Mouse (Mus musculus) monocyte, adult 5-6 weeks (primary cell): ENCODE results near the gene Zswim5. TPM values are rescaled to one million over a fixed set of nuclear protein-coding genes. Genes with fewer than 3 reads are reported as not detected.
A peak's percentile ranks its signal among the peaks of the same experiment; 100 is the strongest.

Experiments
- ATAC-seq: fragments of 153-309, 156-312 bp; replicated peaks from 2 replicates; pipeline ENCODE4 v1.8.0; 2017; ENCODE audit warnings: mild to moderate bottlenecking; ENCODE audit not compliant: low TSS enrichment, insufficient number of reproducible peaks, severe bottlenecking, poor library complexity, low FRiP score
- total RNA-seq: library from RNA; stranded (forward); fragments of 200-1000, 200-491, 200-594 nt; gene quantifications from 3 replicates; pipeline ENCODE4 v1.2.3, GENCODE M21; 2017

Zswim5 gene
- total RNA-seq, 1 experiment from 2014 or later = 0.10 TPM

- peak; percentile 33; the same call in 1 of the 2 replicates for ATAC-seq
These were observed 118.1 kb downstream of the Zswim5 start, which contains the start of gene Hectd3 for GRCm38 (mm10) chr4:116995131-116995797. Hectd3 (plus strand) TSS chr4:116995317.

DNA sequence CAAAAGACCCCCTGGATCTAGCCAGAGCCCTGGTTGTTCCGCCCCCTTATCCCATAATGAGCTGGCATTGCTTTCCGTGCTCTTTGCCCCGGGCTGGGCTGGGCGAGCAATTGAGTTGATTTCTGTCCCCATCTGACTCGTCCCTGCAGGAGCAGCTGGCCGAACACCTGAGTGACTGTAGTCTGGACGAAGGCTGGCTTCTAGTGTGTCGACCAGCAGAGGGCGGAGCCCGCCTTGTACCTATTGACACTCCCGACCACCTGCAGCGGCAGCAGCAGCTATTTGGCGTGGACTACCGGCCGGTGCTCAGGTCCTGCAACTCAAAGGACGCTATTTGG lies 118.6 kb downstream of the Zswim5 start:
- no peak for ATAC-seq

DNA sequence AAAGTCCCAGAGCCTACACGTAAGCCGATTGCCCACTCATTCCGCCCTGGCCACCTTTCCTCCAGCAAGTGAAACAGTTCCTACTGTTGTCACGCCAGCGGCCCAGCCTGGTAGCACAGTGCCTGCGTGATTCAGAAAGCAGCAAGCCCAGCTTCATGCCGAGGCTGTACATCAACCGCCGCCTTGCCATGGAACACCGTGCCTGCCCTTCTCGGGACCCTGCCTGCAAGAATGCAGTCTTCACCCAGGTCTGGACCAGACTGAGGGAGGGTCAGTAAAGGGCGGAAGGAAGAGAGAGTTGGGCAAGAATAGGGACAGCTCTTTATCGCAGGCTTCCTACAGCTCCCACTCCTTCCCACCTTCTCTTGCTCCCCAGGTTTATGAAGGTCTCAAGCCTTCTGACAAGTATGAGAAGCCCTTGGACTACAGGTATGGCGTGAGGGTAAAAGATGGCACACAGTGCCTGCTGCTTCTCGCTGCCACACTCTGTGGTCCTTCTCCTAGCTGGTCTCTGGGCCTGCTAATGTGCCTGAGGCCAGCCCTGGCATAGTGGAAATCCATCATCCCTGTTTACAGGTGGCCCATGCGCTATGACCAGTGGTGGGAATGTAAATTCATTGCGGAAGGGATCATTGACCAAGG lies 122.5 kb downstream of the Zswim5 start:
- no peak for ATAC-seq

- ATAC-seq = no peak
These were observed 124.8 kb downstream of the Zswim5 start for GRCm38 (mm10) chr4:117001957-117002356.

DNA sequence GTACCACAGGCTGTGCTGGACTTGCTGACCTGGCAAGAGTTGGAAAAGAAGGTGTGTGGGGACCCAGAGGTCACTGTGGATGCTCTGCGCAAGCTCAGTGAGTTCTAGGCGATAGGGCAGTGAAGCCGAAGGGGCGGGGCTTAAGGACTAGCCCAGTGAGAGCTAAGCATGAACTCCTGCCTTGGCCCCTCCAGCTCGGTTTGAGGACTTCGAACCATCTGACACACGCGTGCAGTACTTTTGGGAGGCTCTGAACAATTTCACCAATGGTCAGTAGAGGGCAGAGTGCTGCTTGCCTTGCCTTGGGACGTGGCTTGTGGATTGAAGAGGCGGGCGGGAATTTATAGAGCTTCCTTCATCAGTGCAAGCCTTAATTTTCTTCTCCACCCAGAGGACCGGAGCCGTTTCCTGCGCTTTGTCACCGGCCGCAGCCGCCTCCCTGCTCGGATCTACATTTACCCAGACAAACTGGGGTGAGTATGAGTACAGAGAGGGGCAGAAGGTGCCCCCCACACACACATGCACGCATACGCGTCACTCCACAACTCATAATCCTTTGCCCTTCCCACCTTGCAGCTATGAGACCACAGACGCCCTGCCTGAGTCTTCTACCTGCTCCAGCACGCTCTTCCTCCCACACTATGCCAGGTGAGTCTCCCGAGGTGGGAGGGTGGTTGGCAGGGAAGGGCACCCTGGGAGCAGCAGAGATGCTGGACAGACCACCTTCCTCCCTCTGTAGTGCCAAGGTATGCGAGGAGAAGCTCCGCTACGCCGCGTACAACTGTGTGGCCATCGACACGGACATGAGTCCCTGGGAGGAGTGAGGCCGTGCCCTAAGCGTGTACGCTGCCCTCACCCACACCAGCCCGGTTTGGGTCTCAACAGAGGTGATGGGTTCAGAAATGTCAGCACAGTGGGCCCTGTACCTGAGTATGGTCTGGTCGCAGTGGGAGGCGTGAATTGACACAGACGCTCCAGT lies 125.7 kb downstream of the Zswim5 start:
- no peak for ATAC-seq

DNA sequence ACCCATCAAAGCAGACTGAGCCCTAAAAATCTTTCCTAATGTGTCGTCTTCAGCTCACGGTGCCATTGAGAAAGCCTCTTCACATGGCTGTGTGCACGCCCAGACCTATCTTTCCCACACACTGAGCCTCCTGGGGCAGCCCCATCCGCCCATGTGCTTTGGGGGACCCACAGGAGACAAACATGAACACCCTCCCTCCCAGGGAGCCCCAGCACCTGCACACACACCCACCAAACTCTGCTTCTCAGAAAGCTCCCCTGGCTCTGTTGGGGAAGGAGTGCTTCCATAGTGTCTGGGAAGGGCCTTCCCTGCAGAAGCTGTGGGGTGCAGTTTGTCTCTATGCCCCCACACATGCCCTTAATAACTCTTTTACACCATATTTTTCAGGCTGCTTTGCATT lies 127.5 kb downstream of the Zswim5 start:
- ATAC-seq = no peak

GRCm38 (mm10) chr4:117005611-117006400 lies 128.6 kb downstream of the Zswim5 start:
- ATAC-seq = no peak

GRCm38 (mm10) chr4:117007058-117007457 lies 129.9 kb downstream of the Zswim5 start:
- no peak for ATAC-seq

GRCm38 (mm10) chr4:117010231-117010630 lies 133.1 kb downstream of the Zswim5 start:
- no peak for ATAC-seq

DNA sequence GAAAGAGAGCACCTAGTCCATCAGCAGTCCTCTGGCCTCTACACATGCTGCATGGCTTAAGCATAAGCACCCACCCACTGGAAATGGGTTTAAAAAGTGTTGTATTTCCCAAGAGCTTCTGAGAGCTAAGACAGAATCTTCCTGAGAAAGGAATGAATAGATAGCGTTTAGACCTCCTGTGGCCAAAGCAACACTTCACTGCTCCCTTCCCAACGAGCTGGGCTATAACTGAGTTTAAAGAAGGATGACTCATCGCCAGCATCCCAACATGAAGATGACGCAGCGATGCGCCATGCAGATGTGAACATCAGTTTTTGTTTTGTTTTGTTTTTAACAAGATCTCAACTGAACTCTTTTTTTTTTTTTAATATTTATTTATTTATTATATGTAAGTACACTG lies 136.4 kb downstream of the Zswim5 start:
- ATAC-seq = no peak

DNA sequence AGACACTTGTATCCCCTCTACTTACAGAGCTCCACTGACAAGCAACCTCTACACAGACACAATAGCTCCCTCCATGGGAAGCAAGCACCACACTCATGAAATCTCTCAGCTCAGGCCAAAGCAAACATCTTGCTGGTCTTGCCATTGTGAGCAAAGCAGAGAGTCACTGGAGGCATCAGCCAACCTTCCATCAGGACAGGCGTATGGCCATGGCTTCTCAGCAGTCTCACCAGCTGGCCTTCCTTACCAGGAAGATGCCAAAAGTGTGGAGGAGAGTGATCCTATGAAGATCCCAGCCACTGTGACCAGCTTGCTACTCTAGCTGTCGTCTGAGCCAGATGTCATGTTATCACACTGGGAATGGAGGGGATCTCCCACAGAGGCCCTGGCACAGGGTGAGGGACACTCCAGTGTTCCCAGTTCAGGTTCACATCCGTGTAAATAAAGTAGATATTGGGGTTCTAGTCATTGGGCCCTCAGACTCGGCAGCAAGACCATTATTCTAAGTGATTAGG lies 137.8 kb downstream of the Zswim5 start:
- ATAC-seq = no peak

- no peak for ATAC-seq
These were observed 140.6 kb downstream of the Zswim5 start for GRCm38 (mm10) chr4:117017738-117018137.

- no peak for ATAC-seq
These were observed 141.2 kb downstream of the Zswim5 start for GRCm38 (mm10) chr4:117018327-117018726.

DNA sequence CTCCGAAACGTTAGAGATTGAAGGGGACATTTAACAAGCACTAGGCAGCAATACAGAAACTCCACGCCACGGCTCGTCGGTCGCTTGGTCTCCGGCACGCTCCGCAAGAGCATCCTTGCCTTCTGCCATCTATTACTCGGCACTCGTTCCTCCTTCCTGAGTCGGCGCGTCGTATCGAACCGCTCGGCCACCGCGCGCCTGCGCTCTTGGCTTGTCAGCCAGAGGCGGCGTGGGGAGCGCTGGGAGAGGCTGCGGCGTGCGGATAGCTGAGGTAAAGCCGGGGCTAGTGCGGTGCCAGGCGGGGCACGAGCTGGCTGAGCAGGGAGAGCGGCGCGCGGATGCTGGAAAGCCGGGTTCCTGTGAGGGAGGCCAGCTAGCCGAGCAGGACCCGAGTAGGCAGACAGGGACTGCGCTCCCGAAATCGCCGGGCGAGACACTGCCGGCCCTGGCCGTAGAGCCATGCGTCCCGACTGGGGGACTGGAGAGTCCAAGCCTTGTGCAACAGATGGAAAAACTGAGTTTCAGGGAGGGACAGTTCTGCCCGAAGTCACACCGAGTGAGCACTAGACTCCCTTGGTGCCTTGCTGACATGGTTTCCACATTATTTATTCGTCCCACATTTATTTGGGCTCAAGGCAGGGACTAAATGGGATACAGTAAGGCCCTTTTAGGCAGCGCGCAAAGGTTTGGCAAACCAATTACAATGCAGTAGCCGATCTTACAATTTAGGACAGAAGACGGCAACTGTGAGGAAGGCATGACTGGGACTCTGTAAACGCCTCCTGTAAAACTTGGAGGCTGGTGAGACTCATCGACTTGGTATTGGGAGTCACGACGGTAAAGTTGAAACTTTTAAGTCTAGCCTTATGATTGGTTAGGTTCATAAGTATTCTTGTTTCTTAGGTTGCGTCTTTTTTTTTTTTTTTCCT lies 142.3 kb downstream of the Zswim5 start, which contains the start of gene Eif2b3:
Eif2b3 (plus strand) TSS at position 197 of the 929 bp plus-strand sequence.
- ATAC-seq = peak; percentile 98

- no peak for ATAC-seq
These were observed 146.3 kb downstream of the Zswim5 start for GRCm38 (mm10) chr4:117023469-117023868.

DNA sequence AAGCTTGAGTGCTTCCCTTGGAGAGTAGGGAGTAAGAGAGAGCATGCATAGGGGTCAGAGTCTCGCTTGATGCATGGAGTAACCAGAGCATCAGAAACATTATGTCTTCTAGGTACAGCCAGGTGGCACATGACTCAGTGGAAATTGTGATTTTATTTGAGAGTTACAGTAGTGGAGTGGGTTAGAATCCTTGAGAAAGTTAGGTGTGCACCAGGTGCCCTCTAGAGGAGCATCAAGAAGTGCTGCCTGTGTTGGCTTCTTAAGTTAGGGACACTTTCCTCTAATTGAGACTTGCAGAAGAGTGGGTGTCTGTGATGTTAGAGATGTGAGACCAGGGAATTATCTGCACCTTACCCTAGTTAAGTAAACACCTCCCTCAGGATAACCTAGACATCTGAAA lies 153.9 kb downstream of the Zswim5 start:
- no peak for ATAC-seq
